Mouse (Mus musculus) hindbrain, embryonic 10.5 days (tissue): ENCODE data around the gene Lysmd2. TPM values are rescaled to one million over a fixed set of nuclear protein-coding genes. Genes with fewer than 3 reads are reported as not detected.

Experiments used
- DNase-seq: peaks from one replicate; pipeline ENCODE4 v3.0.0-alpha.2; 2017; ENCODE audit warnings: low spot score
- H3K27ac ChIP-seq: fragments of 300-500 bp; sonication (generic); 2 replicates; pipeline ENCODE4 v1.5.1; 2016; ENCODE audit warnings: mild to moderate bottlenecking, moderate library complexity
- H3K27me3 ChIP-seq: fragments of 300-500 bp; sonication (generic); 2 replicates; pipeline ENCODE4 v1.6.1; 2016; ENCODE audit warnings: mild to moderate bottlenecking; ENCODE audit not compliant: poor library complexity, insufficient read depth, severe bottlenecking
- H3K36me3 ChIP-seq: fragments of 300-500 bp; sonication (generic); 2 replicates; pipeline ENCODE4 v1.6.1; 2016; ENCODE audit warnings: mild to moderate bottlenecking, moderate library complexity
- H3K4me1 ChIP-seq: fragments of 300-500 bp; sonication (generic); replicated peaks from 2 replicates; pipeline ENCODE4 v1.6.1; 2016; ENCODE audit warnings: mild to moderate bottlenecking
- H3K4me3 ChIP-seq: fragments of 300-500 bp; sonication (generic); 2 replicates; pipeline ENCODE4 v1.5.1; 2016; ENCODE audit warnings: mild to moderate bottlenecking, moderate library complexity
- H3K9me3 ChIP-seq: fragments of 300-500 bp; sonication (generic); 2 replicates; pipeline ENCODE4 v1.6.1; 2016; ENCODE audit warnings: mild to moderate bottlenecking, moderate library complexity
- WGBS: fragments of 180-500 bp; shearing (Covaris S2); methylation state at CpG from one replicate; pipeline ENCODE4 v1.1.7; 2016; 5-methylcytosine and 5-hydroxymethylcytosine counted together
- polyA plus RNA-seq: library from polyadenylated mRNA; unstranded; fragments of >200 nt; fragmentation: Nextera tagmentation; extraction: Ambion mirVana; gene quantifications from 2 replicates; pipeline ENCODE4 v1.2.1, GENCODE M21; 2016

Gene Lysmd2
- polyA plus RNA-seq, 1 experiment from 2014 or later: 13.2 TPM

DNA sequence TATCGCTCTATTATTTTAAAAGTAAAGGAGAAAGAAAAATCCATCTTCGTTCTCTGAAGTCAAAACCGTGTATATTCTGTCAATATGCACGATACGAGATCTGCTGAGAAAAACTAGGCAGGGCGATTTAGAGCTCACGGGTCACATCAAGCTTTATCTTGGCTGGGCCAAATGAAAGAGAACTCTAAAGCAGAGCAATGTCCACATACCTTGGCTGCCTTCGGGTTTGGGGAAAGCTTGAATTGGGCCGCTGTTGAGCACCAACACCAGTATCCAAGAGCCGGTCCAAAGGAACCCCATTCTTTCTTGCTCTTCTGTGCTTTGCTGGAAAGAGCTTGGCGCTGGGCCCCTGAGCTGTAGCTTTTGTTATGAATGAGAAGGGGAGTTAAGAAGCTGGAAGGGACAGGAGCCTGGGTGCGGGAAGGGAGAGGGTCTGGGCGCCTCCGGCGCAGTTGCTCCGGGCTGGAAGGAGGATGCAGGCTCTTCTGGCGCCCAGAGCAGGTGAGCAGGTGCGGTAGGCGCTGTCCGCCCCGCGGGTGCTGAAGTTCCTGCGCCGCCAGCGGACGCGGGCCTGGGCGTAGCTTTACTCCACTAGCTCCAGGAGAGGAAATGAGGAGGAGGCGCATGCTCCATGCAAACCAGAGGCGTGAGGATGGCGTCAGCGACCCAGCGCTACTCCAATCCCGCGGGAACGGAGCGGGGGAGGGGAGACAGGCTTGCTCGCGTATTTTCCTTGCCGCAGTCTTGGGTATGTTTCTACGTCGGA is 58.1 kb downstream of the Lysmd2 start, which contains the start of gene Scg3:
Gene Scg3 (minus strand): TSS at position 631 of the 766 bp plus-strand sequence.
- Histone ChIP-seq H3K27ac (peak within 1 kb of the TSS; percentile 89), H3K4me1 (peaks cover 8% of the 10 kb centered on the region; the same call in 1 of the 2 replicates), H3K36me3 (peaks cover 11% of the 10 kb centered on the region), H3K9me3 (no peaks in the 10 kb centered on the region), H3K27me3 (no peaks in the 10 kb centered on the region), H3K4me3 (peak within 1 kb of the TSS; percentile 65)
- WGBS: 6% methylated on average over 42 of the region's 42 CpGs
- DNase-seq: peak; percentile 91

DNA sequence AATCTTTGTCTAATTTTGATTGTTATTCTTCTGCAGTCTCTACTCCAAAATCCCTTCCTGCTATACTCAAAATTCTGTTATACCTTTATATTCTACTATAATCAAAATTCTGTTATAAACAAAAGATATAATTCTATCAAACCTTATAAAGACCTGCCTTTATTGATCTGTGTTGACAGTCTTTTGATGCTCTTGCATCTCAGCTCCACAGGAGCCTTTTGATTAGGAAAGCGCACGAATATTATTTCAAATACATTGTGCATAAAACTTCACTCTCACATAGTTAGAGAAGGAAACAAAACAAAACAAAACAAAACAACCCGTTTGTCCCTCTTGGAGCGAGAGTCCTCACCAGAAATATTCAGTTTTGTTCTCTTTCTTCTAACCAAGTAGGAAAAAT is 58.8 kb downstream of the Lysmd2 start:
- Histone ChIP-seq H3K4me1 (peaks cover 8% of the 10 kb centered on the region; the same call in 1 of the 2 replicates), H3K36me3 (peaks cover 4% of the 10 kb centered on the region; the same call in 1 of the 2 replicates), H3K9me3 (peaks cover 3% of the 10 kb centered on the region; the same call in 1 of the 2 replicates), H3K27ac (peak overlapping the region; percentile 89), H3K4me3 (peak overlapping the region; percentile 65), H3K27me3 (no peaks in the 10 kb centered on the region)
- WGBS: 62% methylated on average over 4 of the region's 4 CpGs
- no peak for DNase-seq

DNA sequence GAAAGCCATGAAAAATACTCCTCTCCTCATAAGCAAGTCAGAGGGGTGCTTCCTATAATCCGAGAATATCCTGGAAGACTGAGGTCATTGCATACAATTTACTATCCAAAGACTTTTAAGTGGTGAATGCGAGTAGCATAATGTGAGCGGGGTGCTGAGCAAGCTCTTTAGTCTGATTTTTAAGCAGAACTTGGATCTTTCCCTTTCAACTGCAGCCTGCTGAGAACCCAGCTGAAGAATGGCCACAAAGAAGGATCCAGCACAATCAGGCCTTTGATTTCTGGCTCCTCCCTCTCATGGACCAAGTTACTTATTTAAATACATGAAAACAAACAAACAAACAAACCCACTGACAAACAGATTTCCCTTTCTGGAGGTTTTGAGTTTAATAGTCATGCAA is 59.2 kb downstream of the Lysmd2 start:
- Histone ChIP-seq H3K9me3 (peaks cover 8% of the 10 kb centered on the region; the same call in 1 of the 2 replicates), H3K36me3 (no peaks in the 10 kb centered on the region), H3K4me1 (peaks cover 8% of the 10 kb centered on the region; the same call in 1 of the 2 replicates), H3K4me3 (peak overlapping the region; percentile 65; the same call in 1 of the 2 replicates), H3K27ac (no peak overlapping the region; the same call in 1 of the 2 replicates), H3K27me3 (no peaks in the 10 kb centered on the region)
- no peak for DNase-seq
- WGBS: 70% methylated on average over 3 of the region's 3 CpGs

Other genes starting within 250 kb of the Lysmd2 start
- gene Mapk6, start 215.7 kb upstream of the Lysmd2 start, polyA plus RNA-seq: 134 and 146 TPM in 2 replicates
- gene Leo1, start 184.2 kb upstream of the Lysmd2 start, polyA plus RNA-seq: 38.4 and 51.6 TPM in 2 replicates
- gene Tmod3, start 66.1 kb upstream of the Lysmd2 start, polyA plus RNA-seq: 83.8 and 101 TPM in 2 replicates
- gene Tmod2, start 14.4 kb upstream of the Lysmd2 start, polyA plus RNA-seq: 36.5 and 48.4 TPM in 2 replicates
- gene Scg3, start 58.3 kb downstream of the Lysmd2 start, polyA plus RNA-seq: 26.2 and 56.0 TPM in 2 replicates
- 2.1 and 2.9 TPM in 2 replicates for gene Bmp5, start 149.6 kb downstream of the Lysmd2 start, polyA plus RNA-seq